Mouse (Mus musculus) heart, postnatal 0 days (tissue): ENCODE results near the gene Helz. TPM values are rescaled to one million over a fixed set of nuclear protein-coding genes. Genes with fewer than 3 reads are reported as not detected.

Experiments
- ATAC-seq: fragments of 200-750 bp; cut with Nextera tagmentation; 2 replicates; pipeline ENCODE4 v1.8.0; 2017; ENCODE audit warnings: low read depth, moderate number of reproducible peaks, moderate library complexity; ENCODE audit not compliant: insufficient read depth
- DNase-seq: peaks from one replicate; pipeline ENCODE4 v3.0.0-alpha.2; 2016; ENCODE audit warnings: low spot score
- H3K27ac ChIP-seq: fragments of 300-500 bp; sonication (generic); 2 replicates; pipeline ENCODE4 v1.5.1; 2014; ENCODE audit warnings: low read depth, mild to moderate bottlenecking
- H3K27me3 ChIP-seq: fragments of 300-500 bp; sonication (generic); 2 replicates; pipeline ENCODE4 v1.6.1; 2014; ENCODE audit warnings: low read length, mixed read lengths; ENCODE audit not compliant: control insufficient read depth, insufficient read depth
- H3K36me3 ChIP-seq: fragments of 300-500 bp; sonication (generic); replicated peaks from 2 replicates; pipeline ENCODE4 v1.6.1; 2014; ENCODE audit warnings: low read length, mixed read lengths; ENCODE audit not compliant: control insufficient read depth, insufficient read depth
- H3K4me1 ChIP-seq: fragments of 300-500 bp; sonication (generic); 2 replicates; pipeline ENCODE4 v1.6.1; 2014; ENCODE audit warnings: antibody characterized with exemption; ENCODE audit not compliant: control insufficient read depth, insufficient read depth
- H3K4me2 ChIP-seq: fragments of 300-500 bp; sonication (generic); 2 replicates; pipeline ENCODE4 v1.6.1; 2014; ENCODE audit warnings: low read depth, mild to moderate bottlenecking, low read length, moderate library complexity
- H3K4me3 ChIP-seq: fragments of 300-500 bp; sonication (generic); 2 replicates; pipeline ENCODE4 v1.5.1; 2014; ENCODE audit warnings: low read depth, low read length
- H3K9ac ChIP-seq: fragments of 300-500 bp; sonication (generic); replicated peaks from 2 replicates; pipeline ENCODE4 v1.6.1; 2014; ENCODE audit warnings: low read depth, low read length, mixed read lengths
- H3K9me3 ChIP-seq: fragments of 300-500 bp; sonication (generic); replicated peaks from 2 replicates; pipeline ENCODE4 v1.6.1; 2016; ENCODE audit warnings: low read length; ENCODE audit not compliant: control insufficient read depth
- CTCF ChIP-seq: IDR thresholded peaks from 2 replicates; pipeline ENCODE4 v1.5.1; 2016; ENCODE audit warnings: antibody characterized with exemption, control low read depth, low read depth
- EP300 ChIP-seq: IDR thresholded peaks from 2 replicates; pipeline ENCODE4 v1.6.1; 2016; ENCODE audit warnings: antibody characterized with exemption, low read depth
- whole genome bisulfite sequencing: fragments of 180-500 bp; shearing (Covaris S2); extraction: QIAGEN DNeasy Blood & Tissue Kit; methylation state at CpG from one replicate; pipeline ENCODE4 v1.1.7; 2014; 5-methylcytosine and 5-hydroxymethylcytosine counted together
- polyA plus RNA-seq: library from polyadenylated mRNA; unstranded; fragments of >200 nt; fragmentation: Nextera tagmentation; extraction: Ambion mirVana; gene quantifications from 2 replicates; pipeline ENCODE4 v1.2.1, GENCODE M21; 2015
- total RNA-seq: library from RNA; depleted of rRNA; stranded (reverse); fragments of >200 nt; gene quantifications from 2 replicates; pipeline ENCODE4 v1.2.3, GENCODE M21; 2014; ENCODE audit warnings: low replicate concordance

Helz gene
- total and polyA plus RNA-seq, 2 experiments from 2014 or later, result 7.3 to 10.8 TPM

- Histone ChIP-seq H3K4me2 (no peak overlapping the region), H3K27ac (no peak overlapping the region), H3K4me3 (no peak overlapping the region), H3K9me3 (no peaks in the 10 kb centered on the region; the same call in 1 of the 2 replicates), H3K36me3 (no peaks in the 10 kb centered on the region), H3K27me3 (no peaks in the 10 kb centered on the region), H3K4me1 (no peaks in the 10 kb centered on the region), H3K9ac (no peak overlapping the region)
- ATAC-seq (no peak), DNase-seq (no peak)
- no peak for TF ChIP-seq EP300
- no peak for TF ChIP-seq CTCF
- 87% methylated on average over 7 of the region's 7 CpGs for WGBS
Observed at GRCm38 (mm10) chr11:107721057-107721456, 173.3 kb downstream of the Helz start.

- ATAC-seq, result no peak
- 73% methylated on average over 8 of the region's 8 CpGs for WGBS
Observed at GRCm38 (mm10) chr11:107724603-107725002, 176.9 kb downstream of the Helz start.

GRCm38 (mm10) chr11:107728073-107728863 lies 180.5 kb downstream of the Helz start:
- no peak for ATAC-seq
- Histone ChIP-seq H3K27ac (no peak overlapping the region), H3K4me1 (0 out of 2 replicates have a peak, but pooled peaks cover 4% of the 10 kb centered on the region), H3K27me3 (no peaks in the 10 kb centered on the region), H3K36me3 (no peaks in the 10 kb centered on the region), H3K9me3 (no peaks in the 10 kb centered on the region), H3K4me2 (no peak overlapping the region), H3K4me3 (no peak overlapping the region), H3K9ac (no peak overlapping the region)
- WGBS, result 72% methylated on average over 13 of the region's 13 CpGs
- no peak for DNase-seq
- TF ChIP-seq CTCF (no peak), EP300 (no peak)

More at GRCm38 (mm10) chr11:107724603-107725002, 176.9 kb downstream of the Helz start:
- no peak for TF ChIP-seq EP300
- no peak for TF ChIP-seq CTCF
- no peak for DNase-seq
- Histone ChIP-seq H3K9me3 (no peaks in the 10 kb centered on the region; the same call in 1 of the 2 replicates), H3K36me3 (no peaks in the 10 kb centered on the region), H3K9ac (no peak overlapping the region), H3K4me1 (no peaks in the 10 kb centered on the region), H3K4me2 (no peak overlapping the region), H3K27me3 (no peaks in the 10 kb centered on the region), H3K27ac (no peak overlapping the region), H3K4me3 (no peak overlapping the region)

GRCm38 (mm10) chr11:107729141-107729540 lies 181.4 kb downstream of the Helz start:
- Histone ChIP-seq H3K9me3 (no peaks in the 10 kb centered on the region), H3K27me3 (no peaks in the 10 kb centered on the region), H3K9ac (no peak overlapping the region), H3K36me3 (no peaks in the 10 kb centered on the region), H3K27ac (no peak overlapping the region), H3K4me1 (0 out of 2 replicates have a peak, but pooled peaks cover 4% of the 10 kb centered on the region), H3K4me2 (no peak overlapping the region), H3K4me3 (no peak overlapping the region)
- ATAC-seq (no peak), DNase-seq (no peak)
- no peak for TF ChIP-seq CTCF
- no peak for TF ChIP-seq EP300
- WGBS, result 64% methylated on average over 7 of the region's 7 CpGs

- no peaks in the 10 kb centered on the region for H3K36me3 ChIP-seq
- DNase-seq, result no peak
- 57% methylated on average over 4 of the region's 4 CpGs for WGBS
- H3K9me3 ChIP-seq, result no peaks in the 10 kb centered on the region
- TF ChIP-seq EP300, result no peak
- no peak for TF ChIP-seq CTCF
- peak; percentile 39 for ATAC-seq
- no peak overlapping the region for H3K27ac ChIP-seq
- H3K9ac ChIP-seq, result no peak overlapping the region
- H3K27me3 ChIP-seq, result no peaks in the 10 kb centered on the region
- 0 out of 2 replicates have a peak, but pooled peaks cover 4% of the 10 kb centered on the region for H3K4me1 ChIP-seq
- H3K4me3 ChIP-seq, result no peak overlapping the region
- H3K4me2 ChIP-seq, result no peak overlapping the region
Observed at GRCm38 (mm10) chr11:107730940-107731339, 183.2 kb downstream of the Helz start.
